In the genomic region with DNA sequence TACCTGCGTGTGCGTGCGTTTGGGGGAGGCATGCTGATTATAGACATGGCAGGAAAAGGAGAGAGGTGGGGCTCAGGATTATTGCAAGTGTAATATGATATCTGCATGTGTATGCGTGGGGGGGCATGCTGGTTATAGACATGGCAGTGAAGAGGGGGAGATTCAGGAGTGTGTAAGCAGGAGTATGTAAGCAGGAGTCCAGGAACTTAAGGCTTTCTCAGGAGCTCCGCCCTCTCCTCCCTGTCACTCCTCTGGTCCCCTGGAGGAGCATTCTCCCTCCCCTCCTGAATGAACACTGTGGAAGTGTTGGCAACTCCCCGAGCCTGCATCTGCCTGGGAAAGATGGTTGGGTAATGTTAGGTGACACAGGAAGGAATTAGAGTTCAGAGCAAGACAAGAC, we compare ENCODE assay signal across 12 mouse cellular contexts. TPM values are rescaled to one million over a fixed set of nuclear protein-coding genes. Genes with fewer than 3 reads are reported as not detected.
DNase-seq lines count a peak whose midpoint lies in the region; ATAC-seq lines count a peak whose summit lies in the region.
"Had no signal": no experiment of that assay in that cellular context is flagged by ENCODE, and none has a peak within 500 bp of the region (broad histone marks: within the 10 kb centered on the region; RNA-seq: fewer than 3 reads in every experiment).

No protein-coding gene starts in this region.

- DNase-seq in heart, postnatal 25 days (ENCODE audit: low spot score), result no peak
- no peak for DNase-seq in midbrain, embryonic 10.5 days (ENCODE audit: low spot score)
- no peak for DNase-seq in midbrain, embryonic 14.5 days
- no peak for DNase-seq in spleen, adult 12 weeks (ENCODE audit: low spot score)
- DNase-seq: cerebellum, adult 2 months; gastrocnemius, postnatal 10 days; right cerebral cortex, adult 18-20 months had no signal

- no peaks in the 10 kb centered on the region for H3K9me3 ChIP-seq in heart, embryonic 13.5 days
- H3K9me3 ChIP-seq in midbrain, embryonic 10.5 days (replicated peaks), result no peaks in the 10 kb centered on the region
- no peaks in the 10 kb centered on the region for H3K9me3 ChIP-seq in midbrain, embryonic 14.5 days (ENCODE audit: control insufficient read depth, low read length)
- H3K9me3 ChIP-seq in forebrain, embryonic 16.5 days (ENCODE audit: control insufficient read depth, low read length), result no peaks in the 10 kb centered on the region
- H3K9me3 ChIP-seq in stomach, embryonic 15.5 days, result no peaks in the 10 kb centered on the region

- H3K27ac ChIP-seq in heart, embryonic 13.5 days (replicated peaks), result peak overlapping the region; percentile 26; the same call in 1 of the 2 replicates
- peak overlapping the region; percentile 28; the same call in 1 of the 2 replicates for H3K27ac ChIP-seq in midbrain, embryonic 10.5 days (replicated peaks)
- H3K27ac ChIP-seq in midbrain, embryonic 14.5 days (replicated peaks; ENCODE audit: low read depth, low read length), result no peak overlapping the region
- H3K27ac ChIP-seq in forebrain, embryonic 16.5 days (ENCODE audit: low read length), result peak overlapping the region; percentile 3; the same call in 1 of the 2 replicates
- H3K27ac ChIP-seq in stomach, embryonic 15.5 days, result peak overlapping the region; percentile 37; the same call in 1 of the 2 replicates

- WGBS in heart, embryonic 13.5 days, result 39% methylated on average over 6 of the region's 6 CpGs
- WGBS in midbrain, embryonic 10.5 days, result 65% methylated on average over 6 of the region's 6 CpGs
- WGBS in midbrain, embryonic 14.5 days, result 57% methylated on average over 6 of the region's 6 CpGs
- 46% methylated on average over 6 of the region's 6 CpGs for WGBS in forebrain, embryonic 16.5 days
- WGBS in stomach, embryonic 15.5 days, result 33% methylated on average over 6 of the region's 6 CpGs

- H3K27me3 ChIP-seq in heart, embryonic 13.5 days (replicated peaks), result no peaks in the 10 kb centered on the region
- no peaks in the 10 kb centered on the region for H3K27me3 ChIP-seq in midbrain, embryonic 10.5 days (ENCODE audit: low read depth, poor library complexity, severe bottlenecking)
- no peaks in the 10 kb centered on the region for H3K27me3 ChIP-seq in midbrain, embryonic 14.5 days (ENCODE audit: control insufficient read depth, insufficient read depth, low read length)
- H3K27me3 ChIP-seq in forebrain, embryonic 16.5 days (replicated peaks; ENCODE audit: control insufficient read depth, insufficient read depth, low read length), result no peaks in the 10 kb centered on the region
- no peaks in the 10 kb centered on the region for H3K27me3 ChIP-seq in stomach, embryonic 15.5 days (replicated peaks)

- no peak overlapping the region for H3K4me2 ChIP-seq in heart, embryonic 13.5 days
- no peak overlapping the region for H3K4me2 ChIP-seq in midbrain, embryonic 14.5 days (ENCODE audit: low read length)
- H3K4me2 ChIP-seq in forebrain, embryonic 16.5 days (ENCODE audit: low read length), result no peak overlapping the region
- no peak overlapping the region for H3K4me2 ChIP-seq in stomach, embryonic 15.5 days

- intact Hi-C loops in heart, postnatal 25 days (cut with DNase I), result loop anchor here (5.0 kb wide), 1 partner anchor 111 kb away; a partner anchor contains a TSS

- H3K9ac ChIP-seq in heart, embryonic 13.5 days, result peak overlapping the region; percentile 13; the same call in 1 of the 2 replicates
- H3K9ac ChIP-seq in midbrain, embryonic 14.5 days (replicated peaks; ENCODE audit: low read length), result no peak overlapping the region
- H3K9ac ChIP-seq in forebrain, embryonic 16.5 days (replicated peaks; ENCODE audit: low read depth, low read length), result no peak overlapping the region
- H3K9ac ChIP-seq in stomach, embryonic 15.5 days, result no peak overlapping the region

- H3K4me1 ChIP-seq in heart, embryonic 13.5 days, result peaks cover 63% of the 10 kb centered on the region
- peaks cover 73% of the 10 kb centered on the region for H3K4me1 ChIP-seq in midbrain, embryonic 10.5 days
- H3K4me1 ChIP-seq in midbrain, embryonic 14.5 days (ENCODE audit: control insufficient read depth, insufficient read depth, low read length), result peaks cover 11% of the 10 kb centered on the region
- peaks cover 43% of the 10 kb centered on the region for H3K4me1 ChIP-seq in forebrain, embryonic 16.5 days (replicated peaks; ENCODE audit: control insufficient read depth, insufficient read depth, low read length)
- peaks cover 16% of the 10 kb centered on the region for H3K4me1 ChIP-seq in stomach, embryonic 15.5 days

- H3K36me3 ChIP-seq in heart, embryonic 13.5 days, result peaks cover 11% of the 10 kb centered on the region
- peaks cover 19% of the 10 kb centered on the region for H3K36me3 ChIP-seq in midbrain, embryonic 10.5 days
- no peaks in the 10 kb centered on the region for H3K36me3 ChIP-seq in midbrain, embryonic 14.5 days (ENCODE audit: control insufficient read depth, insufficient read depth, low read length)
- H3K36me3 ChIP-seq in forebrain, embryonic 16.5 days (ENCODE audit: control insufficient read depth, insufficient read depth), result no peaks in the 10 kb centered on the region
- no peaks in the 10 kb centered on the region for H3K36me3 ChIP-seq in stomach, embryonic 15.5 days

- no peak overlapping the region for H3K4me3 ChIP-seq in heart, embryonic 13.5 days
- H3K4me3 ChIP-seq in midbrain, embryonic 10.5 days, result no peak overlapping the region
- no peak overlapping the region for H3K4me3 ChIP-seq in midbrain, embryonic 14.5 days (replicated peaks; ENCODE audit: low read depth, low read length)
- no peak overlapping the region for H3K4me3 ChIP-seq in forebrain, embryonic 16.5 days (replicated peaks; ENCODE audit: low read length)
- H3K4me3 ChIP-seq in stomach, embryonic 15.5 days (replicated peaks), result no peak overlapping the region

- no peak for ATAC-seq in heart, embryonic 13.5 days (ENCODE audit: extremely low read depth, insufficient number of reproducible peaks, low FRiP score, low TSS enrichment)
- ATAC-seq in midbrain, embryonic 14.5 days (ENCODE audit: low FRiP score, low TSS enrichment), result no peak
- ATAC-seq in forebrain, embryonic 16.5 days, result no peak
- no peak; the same call in 1 of the 2 replicates for ATAC-seq in stomach, embryonic 15.5 days (ENCODE audit: insufficient read depth, low FRiP score, low read depth)
- ATAC-seq in megakaryocyte progenitor cell, adult 5-6 weeks (replicated peaks; ENCODE audit: poor library complexity), result no peak
- ATAC-seq: intestine, postnatal 0 days had no signal

RNA-seq across cellular contexts. Expression of a gene that starts 51.2 kb away (rescaled TPM):
- 18.4 and 19.3 TPM in 2 replicates for polyA plus RNA-seq in heart, embryonic 13.5 days (2015; fragmentation: Nextera tagmentation; extraction: Ambion mirVana)
- total RNA-seq in heart, postnatal 25 days (2021), result 10 to 100 TPM; 12.0 to 12.6 TPM
- 50.2 and 53.6 TPM in 2 replicates for polyA plus RNA-seq in midbrain, embryonic 10.5 days (2016; fragmentation: Nextera tagmentation; extraction: Ambion mirVana)
- polyA plus RNA-seq in midbrain, embryonic 14.5 days (2014; fragmentation: Nextera tagmentation; extraction: Ambion mirVana), result 22.0 and 29.1 TPM in 2 replicates
- 26.4 and 32.3 TPM in 2 replicates for polyA plus RNA-seq in forebrain, embryonic 16.5 days (2015; fragmentation: Nextera tagmentation; extraction: Ambion mirVana)
- polyA plus RNA-seq in stomach, embryonic 15.5 days (2015; fragmentation: Nextera tagmentation; extraction: Ambion mirVana), result 24.9 and 26.2 TPM in 2 replicates
- total RNA-seq in megakaryocyte progenitor cell, adult 5-6 weeks (2015), result 12.9 and 14.9 TPM in 2 replicates
- 6.6 and 7.0 TPM in 2 replicates for total RNA-seq in megakaryocyte progenitor cell, adult 5-6 weeks (2017)

RNA-seq across cellular contexts. Expression of a gene that starts 52.4 kb away (rescaled TPM):
- 108 and 111 TPM in 2 replicates for polyA plus RNA-seq in heart, embryonic 13.5 days (2015; fragmentation: Nextera tagmentation; extraction: Ambion mirVana)
- 10 to 100 TPM; 89.3 to 94.8 TPM for total RNA-seq in heart, postnatal 25 days (2021)
- 188 and 224 TPM in 2 replicates for polyA plus RNA-seq in midbrain, embryonic 10.5 days (2016; fragmentation: Nextera tagmentation; extraction: Ambion mirVana)
- 320 and 379 TPM in 2 replicates for polyA plus RNA-seq in midbrain, embryonic 14.5 days (2014; fragmentation: Nextera tagmentation; extraction: Ambion mirVana)
- polyA plus RNA-seq in forebrain, embryonic 16.5 days (2015; fragmentation: Nextera tagmentation; extraction: Ambion mirVana), result 400 and 401 TPM in 2 replicates
- polyA plus RNA-seq in stomach, embryonic 15.5 days (2015; fragmentation: Nextera tagmentation; extraction: Ambion mirVana), result 122 TPM in 2 replicates
- 46.0 and 52.2 TPM in 2 replicates for total RNA-seq in megakaryocyte progenitor cell, adult 5-6 weeks (2015)
- total RNA-seq in megakaryocyte progenitor cell, adult 5-6 weeks (2017), result 76.3 and 87.6 TPM in 2 replicates

RNA-seq across cellular contexts. Expression of a gene that starts 53.6 kb away (rescaled TPM):
- polyA plus RNA-seq in heart, embryonic 13.5 days (2015; fragmentation: Nextera tagmentation; extraction: Ambion mirVana), result 13.2 and 13.9 TPM in 2 replicates
- total RNA-seq in heart, postnatal 25 days (2021), result 10 to 100 TPM; 37.3 to 40.6 TPM
- 24.6 and 27.8 TPM in 2 replicates for polyA plus RNA-seq in midbrain, embryonic 10.5 days (2016; fragmentation: Nextera tagmentation; extraction: Ambion mirVana)
- polyA plus RNA-seq in midbrain, embryonic 14.5 days (2014; fragmentation: Nextera tagmentation; extraction: Ambion mirVana), result 36.5 and 38.5 TPM in 2 replicates
- polyA plus RNA-seq in forebrain, embryonic 16.5 days (2015; fragmentation: Nextera tagmentation; extraction: Ambion mirVana), result 24.5 and 27.7 TPM in 2 replicates
- polyA plus RNA-seq in stomach, embryonic 15.5 days (2015; fragmentation: Nextera tagmentation; extraction: Ambion mirVana), result 20.4 and 20.9 TPM in 2 replicates
- total RNA-seq in megakaryocyte progenitor cell, adult 5-6 weeks (2015), result 9.7 and 18.0 TPM in 2 replicates
- total RNA-seq in megakaryocyte progenitor cell, adult 5-6 weeks (2017), result 12.8 and 12.9 TPM in 2 replicates
